Mouse (Mus musculus) frontal cortex, postnatal 14 days (tissue): ENCODE measurements around the gene Gm6993.
A peak's percentile ranks its signal among the peaks of the same experiment; 100 is the strongest.

ENCODE experiments used
- DNase-seq, 2 experiments: peaks; one replicate each; pipeline ENCODE4 v3.0.0; 2022; ENCODE audit warnings: low spot score in 2 of 2

Gene Gm6993

GRCm38 (mm10) chr12:31240470-31240869 is at the start of gene Gm6993:
Gm6993 (plus strand) TSS chr12:31240770.
- DNase-seq: no peak

DNA sequence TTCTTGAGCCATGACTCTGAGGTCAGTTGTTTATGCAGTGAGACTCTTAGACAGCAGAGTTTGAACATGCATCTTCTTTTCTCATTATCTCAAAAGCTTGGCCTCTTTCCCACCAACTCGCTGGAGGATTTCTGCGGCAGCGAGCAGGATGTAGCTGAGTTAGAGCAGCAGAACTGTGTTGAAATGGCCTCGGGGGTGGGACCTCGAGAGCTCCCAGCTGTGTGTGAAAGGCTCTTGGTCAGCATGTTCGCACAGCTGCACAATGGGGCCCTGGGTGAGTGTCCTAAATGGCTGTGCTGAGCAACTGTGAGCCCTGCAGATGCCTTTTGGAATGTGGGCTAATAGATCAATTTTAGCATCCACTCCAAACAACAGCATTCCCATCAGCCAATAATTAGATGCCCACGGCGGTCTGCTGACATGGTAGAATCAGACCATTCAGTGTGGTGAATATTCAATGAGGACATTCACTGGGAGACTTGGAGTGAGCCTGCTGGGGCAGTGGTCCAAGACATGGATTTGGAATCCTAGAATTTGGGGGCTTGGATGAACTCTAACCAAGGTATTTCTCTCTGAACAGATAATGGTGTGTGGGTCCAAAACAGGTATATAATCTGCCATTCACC is 49.1 kb upstream of the Gm6993 start:
- DNase-seq: no peak

DNA sequence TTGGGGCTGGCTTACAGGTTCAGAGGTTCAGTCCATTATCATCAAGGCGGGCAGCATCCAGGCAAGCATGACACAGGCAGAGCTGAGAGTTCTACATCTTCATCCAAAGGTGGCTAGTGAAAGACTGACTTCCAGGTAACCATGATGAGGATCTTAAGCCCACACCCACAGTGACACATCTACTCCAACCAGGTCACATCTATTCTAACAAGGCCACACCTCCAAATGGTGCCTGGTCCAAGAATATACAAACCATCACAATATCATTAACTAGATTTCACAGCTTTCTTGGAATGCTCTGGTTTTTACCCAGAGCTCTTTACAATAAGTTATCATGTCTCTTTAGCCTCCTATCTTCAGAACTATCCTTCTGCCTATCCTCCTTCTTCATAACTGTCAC is 38.1 kb upstream of the Gm6993 start:
- no peak for DNase-seq

DNA sequence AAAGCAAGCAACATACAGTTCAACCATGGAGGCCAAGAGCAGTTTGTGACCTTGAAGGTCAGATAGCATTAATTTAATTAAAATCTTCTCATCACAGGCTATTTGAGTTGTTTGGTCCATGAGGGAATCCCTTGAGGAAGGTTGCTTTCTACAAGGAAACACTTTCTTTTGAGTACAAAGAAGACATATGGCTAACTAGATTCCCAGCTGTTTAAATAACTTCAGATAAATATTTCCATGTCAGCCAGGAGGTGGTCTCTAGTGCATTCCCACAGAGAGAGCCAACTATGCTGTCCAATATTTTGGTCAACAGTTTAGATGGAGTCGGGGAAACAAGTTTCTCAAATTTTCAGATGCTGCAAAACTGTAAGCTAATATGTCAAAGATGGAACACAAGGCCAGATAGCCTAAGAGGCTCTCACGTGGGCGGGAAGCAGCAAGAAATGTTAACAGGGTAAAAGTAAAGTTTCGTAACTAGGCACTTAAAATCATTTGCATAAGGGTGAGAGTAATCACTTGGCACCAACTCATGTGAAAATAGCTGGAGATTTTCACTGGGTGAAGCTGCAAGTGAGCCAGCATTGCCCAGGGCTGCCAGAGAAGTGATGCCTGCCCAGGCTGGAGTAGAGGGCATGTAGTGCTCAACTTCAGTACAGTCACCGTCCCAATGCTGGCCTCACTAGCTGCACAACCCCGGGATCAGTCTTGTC is 36.7 kb upstream of the Gm6993 start:
- no peak for DNase-seq

GRCm38 (mm10) chr12:31204898-31205297 is 35.7 kb upstream of the Gm6993 start:
- DNase-seq: no peak

GRCm38 (mm10) chr12:31205983-31206633 is 34.5 kb upstream of the Gm6993 start:
- DNase-seq: no peak

GRCm38 (mm10) chr12:31208766-31209165 is 31.8 kb upstream of the Gm6993 start:
- no peak for DNase-seq

DNA sequence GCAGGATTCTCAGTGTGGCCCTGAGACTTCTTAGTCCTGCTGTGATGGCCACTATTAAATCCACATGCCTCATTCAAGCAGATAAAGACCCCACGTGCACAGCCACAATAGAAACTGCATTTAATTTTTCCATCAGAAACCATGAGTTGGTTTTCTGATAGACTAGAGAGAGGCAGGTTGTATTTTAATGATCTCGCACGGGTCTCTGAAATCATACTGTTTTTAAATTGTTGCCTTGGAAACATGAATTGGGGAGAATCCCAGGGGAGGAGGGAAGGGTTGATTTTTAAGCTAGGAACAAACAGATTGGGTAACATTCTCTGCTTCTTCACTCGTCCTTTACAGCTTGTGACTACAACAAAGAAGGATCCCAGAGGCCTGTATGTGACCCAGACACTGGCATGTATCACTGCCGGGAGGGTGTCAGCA is 31.2 kb upstream of the Gm6993 start:
- no peak for DNase-seq

DNA sequence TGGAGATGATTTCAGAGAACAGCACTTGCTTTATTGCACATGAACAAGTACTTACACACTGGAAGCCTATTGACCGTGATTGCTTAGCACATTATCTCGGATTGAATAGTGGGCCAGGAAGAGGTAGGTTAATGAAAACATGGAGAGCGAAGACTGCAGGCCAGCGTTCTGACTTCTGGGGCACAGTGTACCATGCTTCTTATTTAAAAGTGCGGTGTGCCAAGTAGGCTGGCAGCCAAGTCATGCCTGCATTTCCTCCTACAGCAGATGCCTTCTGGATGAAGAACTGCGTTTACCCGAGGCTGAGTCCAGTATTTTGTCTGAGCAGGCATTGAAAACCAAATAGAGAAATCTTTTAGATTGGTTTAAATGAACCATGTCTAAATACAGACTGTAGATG is 27.0 kb upstream of the Gm6993 start:
- DNase-seq: peak in 1 of 2 experiments; percentile 8

DNA sequence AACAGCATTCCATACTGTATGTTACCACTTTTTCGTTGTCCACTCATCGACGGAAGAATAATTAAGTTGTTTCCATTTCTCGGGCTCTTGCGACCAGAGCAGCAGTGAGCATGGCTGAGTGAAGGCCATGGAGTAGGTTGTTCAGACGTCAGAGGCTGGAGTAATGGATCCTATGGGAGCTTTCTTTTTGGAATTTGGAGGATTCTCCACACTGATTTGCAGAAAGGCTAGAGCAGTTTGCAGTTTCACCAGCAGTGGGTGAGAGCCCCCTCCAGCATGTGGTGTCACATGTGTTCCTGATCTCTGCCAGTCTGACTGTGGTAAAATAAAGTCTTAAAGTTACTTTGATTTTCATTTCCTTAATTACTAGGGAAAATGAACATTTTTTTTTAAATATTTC is 25.6 kb upstream of the Gm6993 start:
- DNase-seq: no peak

DNA sequence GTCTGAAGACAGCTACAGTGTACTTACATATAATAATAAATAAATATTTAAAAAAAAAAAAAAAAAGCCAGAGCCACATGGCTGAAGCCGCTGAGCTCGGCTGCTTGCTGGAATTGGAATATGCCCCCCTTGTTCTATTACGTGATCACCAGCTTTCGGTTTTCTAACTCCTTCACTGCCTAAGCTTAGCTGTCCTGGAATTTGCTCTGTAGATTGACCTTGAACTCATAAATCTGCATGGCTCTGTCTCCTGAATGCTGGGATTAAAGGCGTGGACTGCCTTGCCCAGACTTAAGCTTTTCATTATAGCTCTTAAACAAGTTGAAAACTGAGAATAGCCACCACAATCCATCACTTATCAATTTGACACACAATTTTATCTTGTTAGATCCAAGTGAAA is 23.3 kb upstream of the Gm6993 start:
- DNase-seq: no peak

DNA sequence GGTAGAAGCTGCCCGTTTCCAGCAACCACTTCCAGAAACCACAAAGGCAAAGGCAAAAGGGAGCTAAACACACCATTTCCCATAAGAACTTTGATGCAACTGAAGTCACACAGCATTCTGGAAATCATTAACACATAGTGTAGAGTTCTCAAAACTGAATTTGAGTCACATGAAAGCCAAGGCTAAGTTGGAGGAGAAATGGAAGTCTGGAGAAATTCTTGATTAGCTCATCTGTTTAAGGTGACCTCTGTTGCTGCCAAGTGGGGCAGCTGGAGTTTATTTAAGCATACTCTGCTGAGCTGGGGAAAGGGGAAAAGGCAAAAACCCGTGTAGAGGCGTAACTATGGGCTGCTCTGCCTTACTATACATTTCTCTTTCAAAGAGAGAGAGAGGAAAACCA is 21.8 kb upstream of the Gm6993 start:
- no peak for DNase-seq

- DNase-seq: no peak
Measured at GRCm38 (mm10) chr12:31221522-31221921, 19.0 kb upstream of the Gm6993 start.

- no peak for DNase-seq
Measured at GRCm38 (mm10) chr12:31222282-31222681, 18.3 kb upstream of the Gm6993 start.

GRCm38 (mm10) chr12:31222741-31223140 is 17.8 kb upstream of the Gm6993 start:
- DNase-seq: no peak

GRCm38 (mm10) chr12:31225451-31225850 is 15.1 kb upstream of the Gm6993 start:
- DNase-seq: no peak

DNA sequence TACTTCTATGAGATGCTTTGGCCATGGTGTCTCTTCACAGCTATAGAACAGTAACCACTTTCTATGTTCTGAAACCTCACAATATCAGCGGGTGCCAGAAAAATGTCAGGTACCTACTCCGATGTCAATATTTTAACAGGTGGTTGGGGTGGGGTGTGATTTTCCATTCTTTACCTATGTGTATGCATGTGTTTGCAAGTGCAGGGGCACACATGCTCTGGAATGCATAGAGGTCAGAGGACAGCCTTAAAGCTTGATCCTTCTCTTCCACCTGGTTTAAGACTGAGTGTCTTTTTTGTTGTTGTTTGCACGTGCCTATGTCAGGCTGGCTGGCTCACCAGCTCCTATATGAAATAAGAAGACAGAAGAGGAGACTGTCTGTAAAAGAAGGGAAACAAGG is 13.4 kb upstream of the Gm6993 start:
- no peak for DNase-seq

GRCm38 (mm10) chr12:31228878-31229277 is 11.7 kb upstream of the Gm6993 start:
- no peak for DNase-seq

DNA sequence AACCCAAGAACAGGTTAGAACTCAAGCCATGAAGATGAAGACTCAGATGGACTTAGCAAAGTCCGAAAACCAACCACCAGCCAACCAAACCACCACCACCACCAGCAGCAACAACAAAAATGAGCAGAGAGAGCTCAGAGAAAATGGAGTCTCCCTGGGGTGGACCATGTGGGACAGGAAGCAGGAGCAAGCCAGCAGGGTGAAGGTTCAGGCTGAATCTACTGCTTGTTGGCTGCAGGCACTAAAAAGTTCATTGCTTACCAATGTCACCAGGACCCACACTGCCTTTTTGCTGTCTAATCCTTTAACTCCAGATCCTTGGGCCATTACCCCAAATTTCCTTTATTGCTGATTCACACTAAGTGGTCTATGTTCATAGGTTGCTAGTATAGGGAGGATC is 7.9 kb upstream of the Gm6993 start:
- no peak for DNase-seq

DNA sequence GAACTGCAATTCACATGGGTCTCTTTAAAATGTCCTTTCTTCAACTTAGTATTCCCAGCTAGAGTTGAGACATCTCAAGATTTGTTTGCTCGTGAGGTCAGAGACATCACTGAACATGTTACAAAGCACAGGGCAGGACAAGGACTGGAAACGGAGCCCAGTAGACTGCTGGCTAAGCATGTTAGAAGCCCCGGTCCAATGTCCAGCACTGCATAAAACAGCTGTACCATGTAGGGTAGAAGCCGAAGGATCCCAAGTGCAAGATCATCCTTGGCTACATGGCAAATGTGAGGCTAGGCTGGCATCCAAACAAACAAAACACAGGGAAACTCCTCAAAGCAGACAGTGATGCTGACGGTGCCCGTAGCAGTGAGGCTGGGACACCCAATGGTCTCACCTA is 5.6 kb upstream of the Gm6993 start:
- DNase-seq: no peak

- DNase-seq: peak; percentile 8 to 20
Measured at GRCm38 (mm10) chr12:31236861-31237595, 3.5 kb upstream of the Gm6993 start.

DNA sequence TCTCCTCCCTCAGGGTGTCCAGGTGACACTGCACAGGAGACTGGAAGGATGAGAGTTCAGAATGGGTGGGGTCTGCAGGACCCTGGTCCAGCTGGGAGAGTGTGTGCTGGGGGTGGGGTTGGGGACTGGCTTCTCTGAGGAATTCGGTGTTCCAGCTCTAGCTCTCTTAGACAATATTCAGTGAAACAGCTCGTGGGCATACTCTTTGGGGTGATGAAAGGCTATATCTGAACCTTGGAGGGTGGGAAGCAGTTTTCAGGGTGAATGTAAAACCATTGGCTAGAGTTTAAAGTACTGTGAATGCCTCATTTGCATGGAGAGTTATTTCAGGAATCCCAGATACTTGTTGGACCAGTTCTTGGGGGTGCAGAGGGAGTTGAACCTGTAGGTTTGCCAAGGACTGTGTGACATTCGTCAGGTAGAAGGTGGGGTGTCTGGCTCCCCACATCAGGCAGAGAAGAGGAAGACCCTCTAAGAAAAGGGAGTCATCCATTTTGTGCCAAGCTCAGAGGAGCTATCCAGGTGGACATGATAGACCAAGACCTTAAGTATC is 1.5 kb upstream of the Gm6993 start:
- no peak for DNase-seq
